Mouse (Mus musculus): ENCODE measurements around the gene Psmb7.
A peak's percentile ranks its signal among the peaks of the same experiment; 100 is the strongest.

The Psmb7 gene

GRCm38 (mm10) chr2:38542366-38542765 lies 101.5 kb downstream of the Psmb7 start:
- DNase-seq = no peak

- no peak for DNase-seq
Measured at GRCm38 (mm10) chr2:38541570-38541969, 102.3 kb downstream of the Psmb7 start.

- DNase-seq = peak in 1 of 2 experiments; percentile 44
Measured at GRCm38 (mm10) chr2:38541101-38541500, 102.8 kb downstream of the Psmb7 start.

- peak in 1 of 2 experiments; percentile 45 for DNase-seq
Measured at GRCm38 (mm10) chr2:38540666-38541065, 103.2 kb downstream of the Psmb7 start.

GRCm38 (mm10) chr2:38539677-38540076 lies 104.2 kb downstream of the Psmb7 start:
- DNase-seq = peak; percentile 98
